Mouse (Mus musculus) embryonic facial prominence, embryonic 10.5 days (tissue): ENCODE measurements around the gene Olfr690. TPM values are rescaled to one million over a fixed set of nuclear protein-coding genes. Genes with fewer than 3 reads are reported as not detected.

ENCODE experiments used
- DNase-seq: peaks from one replicate; pipeline ENCODE4 v3.0.0-alpha.2; 2017; ENCODE audit warnings: low spot score
- H3K27ac ChIP-seq: fragments of 300-500 bp; sonication (generic); replicated peaks from 2 replicates; pipeline ENCODE4 v1.5.1; 2016; ENCODE audit warnings: mild to moderate bottlenecking
- H3K27me3 ChIP-seq: fragments of 300-500 bp; sonication (generic); replicated peaks from 2 replicates; pipeline ENCODE4 v1.6.1; 2016; ENCODE audit warnings: low read depth, mild to moderate bottlenecking; ENCODE audit not compliant: poor library complexity, severe bottlenecking
- H3K36me3 ChIP-seq: fragments of 300-500 bp; sonication (generic); replicated peaks from 2 replicates; pipeline ENCODE4 v1.6.1; 2016; ENCODE audit warnings: mild to moderate bottlenecking, moderate library complexity
- H3K4me1 ChIP-seq: fragments of 300-500 bp; sonication (generic); 2 replicates; pipeline ENCODE4 v1.6.1; 2016
- H3K4me3 ChIP-seq: fragments of 300-500 bp; sonication (generic); 2 replicates; pipeline ENCODE4 v1.5.1; 2016; ENCODE audit warnings: mild to moderate bottlenecking, moderate library complexity
- H3K9me3 ChIP-seq: fragments of 300-500 bp; sonication (generic); 2 replicates; pipeline ENCODE4 v1.6.1; 2016; ENCODE audit warnings: mild to moderate bottlenecking
- WGBS: fragments of 180-500 bp; shearing (Covaris S2); methylation state at CpG from one replicate; pipeline ENCODE4 v1.1.7; 2016; 5-methylcytosine and 5-hydroxymethylcytosine counted together
- polyA plus RNA-seq: library from polyadenylated mRNA; unstranded; fragments of >200 nt; fragmentation: Nextera tagmentation; extraction: Ambion mirVana; gene quantifications from 2 replicates; pipeline ENCODE4 v1.2.1, GENCODE M21; 2016

Gene Olfr690
- polyA plus RNA-seq, 1 experiment from 2014 or later = not detected

DNA sequence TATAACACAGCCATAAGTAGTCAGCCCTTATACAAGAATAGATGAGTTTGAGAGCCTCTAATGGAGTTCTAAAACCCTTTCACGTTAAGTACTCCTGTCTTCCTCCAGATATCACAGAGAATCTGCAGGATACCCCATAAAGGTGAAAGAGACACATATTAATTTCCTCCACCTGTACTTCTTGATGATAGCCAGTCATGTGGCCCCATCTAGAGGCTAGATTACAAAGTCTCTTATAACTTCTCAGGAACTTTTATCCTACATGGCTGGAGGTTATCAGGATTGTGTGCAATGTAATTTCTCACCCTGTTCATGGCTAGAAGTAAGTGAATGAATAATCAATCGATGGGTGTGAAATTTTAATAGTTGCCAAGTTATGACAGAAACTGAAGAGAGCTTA lies 8.6 kb downstream of the Olfr690 start:
- Histone ChIP-seq H3K27ac (no peak overlapping the region), H3K4me3 (no peak overlapping the region), H3K9me3 (no peaks in the 10 kb centered on the region), H3K27me3 (no peaks in the 10 kb centered on the region), H3K4me1 (no peaks in the 10 kb centered on the region), H3K36me3 (no peaks in the 10 kb centered on the region)
- 80% methylated on average over 2 of the region's 2 CpGs for WGBS
- no peak for DNase-seq

GRCm38 (mm10) chr7:105310865-105311264 lies 23.0 kb downstream of the Olfr690 start, which contains the start of gene Olfr689:
Gene Olfr689, plus strand, starts transcription at chr7:105311165.
- DNase-seq = no peak
- no peaks in the 10 kb centered on the region for H3K36me3 ChIP-seq
- H3K27me3 ChIP-seq = no peaks in the 10 kb centered on the region
- H3K4me3 ChIP-seq = no peak within 1 kb of the TSS
- 68% methylated on average over 1 of the region's 1 CpGs for WGBS
- no peak within 1 kb of the TSS for H3K27ac ChIP-seq
- H3K9me3 ChIP-seq = no peaks in the 10 kb centered on the region
- H3K4me1 ChIP-seq = no peaks in the 10 kb centered on the region

- H3K27ac ChIP-seq = no peak overlapping the region
- no peaks in the 10 kb centered on the region for H3K9me3 ChIP-seq
- no peaks in the 10 kb centered on the region for H3K27me3 ChIP-seq
- H3K4me1 ChIP-seq = no peaks in the 10 kb centered on the region
- no peak overlapping the region for H3K4me3 ChIP-seq
- no peaks in the 10 kb centered on the region for H3K36me3 ChIP-seq
- no peak for DNase-seq
Measured at GRCm38 (mm10) chr7:105290051-105290450, 43.9 kb downstream of the Olfr690 start.

DNA sequence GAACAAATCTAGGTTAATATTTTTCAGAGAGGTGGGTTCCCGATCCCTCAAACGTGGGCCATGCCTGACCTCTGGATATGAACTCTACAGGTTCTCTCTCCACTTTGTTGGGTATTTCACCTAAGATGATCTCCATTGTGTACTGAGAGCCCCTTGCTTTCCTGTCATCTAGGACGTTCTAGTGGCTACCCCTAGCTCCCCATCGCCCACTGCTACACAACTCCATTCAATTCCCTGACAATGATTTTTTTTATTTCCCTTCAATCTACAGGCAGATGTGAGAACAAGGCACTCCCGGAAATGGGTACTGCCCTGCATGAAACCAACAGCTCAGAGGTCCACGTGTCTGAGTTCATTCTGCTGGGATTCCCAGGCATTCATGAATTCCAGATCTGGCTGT lies 46.1 kb downstream of the Olfr690 start, which contains the start of gene Olfr688:
Gene Olfr688, plus strand, starts transcription at position 301 of the 400 bp plus-strand sequence.
- WGBS = 80% methylated on average over 6 of the region's 6 CpGs
- no peaks in the 10 kb centered on the region for H3K27me3 ChIP-seq
- H3K27ac ChIP-seq = no peak within 1 kb of the TSS
- H3K9me3 ChIP-seq = no peaks in the 10 kb centered on the region
- H3K4me3 ChIP-seq = no peak within 1 kb of the TSS
- no peaks in the 10 kb centered on the region for H3K4me1 ChIP-seq
- DNase-seq = no peak
- no peaks in the 10 kb centered on the region for H3K36me3 ChIP-seq

Other genes with a start within 250 kb of the Olfr690 start
- gene Olfr680-ps1, start 241.3 kb downstream of the Olfr690 start, polyA plus RNA-seq = not detected in 2 replicates
- not detected in 2 replicates for gene Olfr681, start 217.3 kb downstream of the Olfr690 start, polyA plus RNA-seq
- not detected in 2 replicates for gene Olfr683, start 187.1 kb downstream of the Olfr690 start, polyA plus RNA-seq
- gene Olfr684, start 170.5 kb downstream of the Olfr690 start, polyA plus RNA-seq = not detected in 2 replicates
- not detected in 2 replicates for gene Olfr685, start 148.1 kb downstream of the Olfr690 start, polyA plus RNA-seq
- not detected in 2 replicates for gene Olfr686, start 126.6 kb downstream of the Olfr690 start, polyA plus RNA-seq
- not detected in 2 replicates for gene Olfr688, start 46.0 kb downstream of the Olfr690 start, polyA plus RNA-seq
- gene Olfr689, start 22.9 kb downstream of the Olfr690 start, polyA plus RNA-seq = not detected in 2 replicates
- not detected in 2 replicates for gene Olfr691, start 8.2 kb upstream of the Olfr690 start, polyA plus RNA-seq
- gene Olfr692, start 34.1 kb upstream of the Olfr690 start, polyA plus RNA-seq = not detected in 2 replicates
- not detected in 2 replicates for gene Gm5901, start 40.9 kb upstream of the Olfr690 start, polyA plus RNA-seq
- 44.0 and 44.8 TPM in 2 replicates for gene Fam160a2, start 66.0 kb upstream of the Olfr690 start, polyA plus RNA-seq
- 0.12 TPM in 1 of 2 replicates, not detected in the other for gene Cnga4, start 70.5 kb upstream of the Olfr690 start, polyA plus RNA-seq
- gene Cckbr, start 91.6 kb upstream of the Olfr690 start, polyA plus RNA-seq = 0.47 and 0.87 TPM in 2 replicates
- 17.3 and 17.7 TPM in 2 replicates for gene Cavin3, start 148.2 kb upstream of the Olfr690 start, polyA plus RNA-seq
- gene Smpd1, start 220.3 kb upstream of the Olfr690 start, polyA plus RNA-seq = 30.3 and 33.1 TPM in 2 replicates
- gene Apbb1, start 247.5 kb upstream of the Olfr690 start, polyA plus RNA-seq = 94.9 and 104 TPM in 2 replicates